Mouse (Mus musculus) liver, embryonic 14.5 days (tissue): ENCODE results near the gene Wdcp.

Source experiments
- CTCF ChIP-seq: IDR thresholded peaks from 2 replicates; pipeline ENCODE4 v1.5.1; 2016; ENCODE audit warnings: antibody characterized with exemption, low read depth, control low read depth
- EP300 ChIP-seq: IDR thresholded peaks from 2 replicates; pipeline ENCODE4 v1.6.1; 2016; ENCODE audit warnings: antibody characterized with exemption, low read depth

- peak; percentile 40; the same call in 1 of the 2 replicates for TF ChIP-seq CTCF
- TF ChIP-seq EP300, result no peak
These were observed 62.8 kb downstream of the Wdcp start for GRCm38 (mm10) chr12:4905946-4906345.
